Mouse (Mus musculus): ENCODE measurements around the gene Med14.

Gene Med14

DNA sequence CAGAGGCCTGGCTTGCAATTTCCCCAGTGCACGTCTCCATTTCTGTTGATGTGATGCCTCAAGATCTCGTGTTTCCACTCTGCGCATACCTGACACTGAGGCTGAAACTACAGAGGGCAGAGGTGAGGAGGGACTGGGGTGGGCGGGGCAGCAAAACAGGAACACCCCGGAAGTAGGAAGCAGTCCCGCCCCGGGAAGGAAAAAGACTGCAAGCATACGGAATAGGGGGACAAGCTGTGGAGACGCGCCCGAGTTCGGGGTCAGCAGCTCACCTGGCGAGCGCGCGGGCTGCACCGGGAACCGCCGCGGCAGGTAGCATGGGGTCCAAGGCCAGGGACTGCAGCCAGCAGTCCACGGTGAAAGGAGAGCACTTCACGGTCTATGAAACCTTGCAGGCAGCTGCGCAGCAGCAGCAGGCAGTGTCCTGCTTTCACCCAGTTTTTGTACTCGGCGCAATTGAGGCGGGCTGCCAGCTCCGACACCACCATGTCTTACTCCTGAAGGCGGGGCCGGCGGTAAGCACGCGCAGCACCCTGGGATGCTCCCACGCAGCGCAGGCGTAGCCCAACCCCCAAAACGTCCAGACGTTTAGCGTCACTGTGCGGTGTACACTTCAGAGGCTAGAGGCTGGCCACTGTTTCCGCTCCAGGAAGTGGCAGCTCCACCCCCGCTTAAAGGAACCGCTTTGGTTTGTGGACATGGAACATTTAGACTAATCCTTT, 88.7 kb downstream of the Med14 start, which contains the start of gene 1810030O07Rik:
1810030O07Rik (minus strand) TSS at position 615 of the 722 bp plus-strand sequence.
- DNase-seq (ENCODE audit: low spot score), result peak; percentile 90

DNA sequence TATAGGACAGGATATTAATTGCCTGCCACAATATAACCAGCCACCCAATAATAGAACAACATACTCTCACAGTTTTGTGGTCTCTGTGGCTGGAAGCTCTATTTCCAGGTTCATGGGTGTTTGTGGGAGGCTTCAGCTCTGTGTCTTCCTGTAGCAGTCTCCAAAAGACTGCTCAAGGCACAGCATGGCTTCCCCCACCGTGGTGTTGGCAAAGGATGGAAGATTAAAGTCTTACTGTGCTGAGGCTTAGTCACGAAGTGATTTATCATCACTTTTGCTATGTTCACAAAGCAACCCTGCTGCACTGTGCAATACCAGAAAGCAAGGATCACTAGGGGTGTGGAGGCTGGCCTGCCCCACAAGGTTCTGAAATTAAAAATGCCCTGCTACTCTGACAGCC, 108.0 kb downstream of the Med14 start:
- no peak for DNase-seq (ENCODE audit: low spot score)

DNA sequence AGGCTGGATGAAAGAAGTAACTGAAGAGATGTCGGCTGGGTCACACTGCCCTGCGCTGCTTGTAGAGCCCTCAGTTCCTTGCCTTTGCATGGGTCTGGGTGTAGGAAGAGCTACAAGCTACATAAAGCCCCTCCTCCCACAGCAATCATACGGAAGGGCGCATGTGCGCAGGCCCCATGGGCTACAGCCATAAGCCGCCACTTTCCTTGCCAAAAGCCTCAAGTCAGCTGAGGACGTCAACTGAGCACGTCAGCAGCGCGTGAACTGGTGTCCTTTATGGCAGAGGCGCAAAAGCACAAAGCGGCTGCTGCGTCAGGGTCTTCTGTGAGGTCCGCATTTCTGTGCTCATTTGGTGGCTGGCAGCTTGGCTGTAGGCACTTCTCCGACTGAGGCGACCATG, 110.0 kb downstream of the Med14 start:
- DNase-seq (ENCODE audit: low spot score), result no peak

DNA sequence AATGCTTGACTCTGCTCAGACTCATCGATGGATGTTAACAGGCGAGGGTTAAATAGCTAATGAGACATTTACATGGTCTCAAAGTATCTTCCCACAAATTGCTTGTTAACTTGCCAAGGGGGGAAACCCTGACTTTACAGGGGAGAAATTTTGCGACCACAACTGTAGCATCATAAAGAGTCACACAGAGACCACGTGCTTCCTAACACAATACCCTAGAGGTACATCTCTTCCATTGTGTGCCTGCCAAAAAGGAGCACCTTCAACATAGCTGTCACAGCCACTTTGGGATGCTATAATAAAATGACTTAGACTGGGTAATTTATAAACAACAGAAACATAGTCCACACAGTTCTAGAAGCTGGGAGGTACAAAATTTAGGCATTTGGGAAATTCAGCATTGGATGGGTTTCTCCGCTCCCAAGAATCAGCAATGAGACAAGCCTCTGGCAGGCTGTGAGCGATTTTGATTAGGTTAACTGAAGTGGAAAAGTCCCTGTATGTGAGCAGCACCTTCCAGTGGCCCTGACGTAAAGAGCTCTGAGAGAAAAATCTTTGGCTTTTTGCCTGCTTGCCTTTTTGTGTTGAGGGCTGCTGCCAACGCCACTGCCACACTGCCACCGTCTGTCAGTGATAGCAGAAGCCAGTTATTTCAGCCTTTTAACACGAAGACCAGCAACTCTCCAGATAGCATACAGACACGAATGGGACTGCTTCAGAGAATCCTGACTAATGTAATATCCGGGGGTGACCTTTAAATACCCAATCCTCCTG, 116.2 kb downstream of the Med14 start:
- no peak for DNase-seq (ENCODE audit: low spot score)

DNA sequence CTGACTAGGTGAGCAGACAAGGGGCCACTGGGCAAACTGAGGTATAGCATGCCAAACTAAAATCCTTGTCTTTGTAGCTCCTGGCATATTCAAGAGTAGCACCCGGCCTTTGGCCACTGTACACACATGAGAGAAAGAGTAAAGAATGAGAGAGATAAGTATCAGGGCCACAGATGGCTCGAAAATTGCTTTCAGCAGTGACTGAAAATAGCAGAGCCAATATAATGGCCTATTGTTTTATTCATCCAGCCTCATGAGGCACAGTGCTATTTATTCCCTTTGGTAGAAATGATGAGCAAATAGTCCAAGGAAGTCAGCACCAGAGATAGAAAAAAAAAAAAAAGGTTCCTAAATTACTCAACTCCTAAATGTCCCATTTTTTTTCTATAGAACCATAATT, 116.9 kb downstream of the Med14 start:
- DNase-seq (ENCODE audit: low spot score), result no peak
